Mouse (Mus musculus) forelimb bud, embryonic 11.5 days (tissue): ENCODE data around the gene Dnajb8.

ENCODE experiments used
- DNase-seq: peaks from one replicate; pipeline ENCODE4 v3.0.0-alpha.2; 2012; ENCODE audit warnings: low read depth, low spot score

The Dnajb8 gene

GRCm38 (mm10) chr6:88278141-88278540 is 56.1 kb downstream of the Dnajb8 start:
- no peak for DNase-seq

GRCm38 (mm10) chr6:88290129-88290766 is 68.2 kb downstream of the Dnajb8 start:
- no peak for DNase-seq

GRCm38 (mm10) chr6:88292274-88292909 is 70.3 kb downstream of the Dnajb8 start:
- no peak for DNase-seq

GRCm38 (mm10) chr6:88299491-88299890 is 77.4 kb downstream of the Dnajb8 start:
- DNase-seq = no peak

GRCm38 (mm10) chr6:88301234-88301633 is 79.2 kb downstream of the Dnajb8 start:
- no peak for DNase-seq
